Mouse (Mus musculus) heart, embryonic 10.5 days (tissue): ENCODE data around the gene Zfp78. TPM values are rescaled to one million over a fixed set of nuclear protein-coding genes. Genes with fewer than 3 reads are reported as not detected.

Experiments used
- DNase-seq: peaks from one replicate; pipeline ENCODE4 v3.0.0-alpha.2; 2017; ENCODE audit warnings: low spot score
- H3K27ac ChIP-seq: fragments of 300-500 bp; sonication (generic); 2 replicates; pipeline ENCODE4 v1.5.1; 2016; ENCODE audit warnings: mild to moderate bottlenecking
- H3K27me3 ChIP-seq: fragments of 300-500 bp; sonication (generic); 2 replicates; pipeline ENCODE4 v1.6.1; 2016; ENCODE audit warnings: mild to moderate bottlenecking; ENCODE audit not compliant: poor library complexity, insufficient read depth, severe bottlenecking
- H3K36me3 ChIP-seq: fragments of 300-500 bp; sonication (generic); 2 replicates; pipeline ENCODE4 v1.6.1; 2016; ENCODE audit warnings: mild to moderate bottlenecking, moderate library complexity
- H3K4me1 ChIP-seq: fragments of 300-500 bp; sonication (generic); 2 replicates; pipeline ENCODE4 v1.6.1; 2016; ENCODE audit warnings: mild to moderate bottlenecking
- H3K4me3 ChIP-seq: fragments of 300-500 bp; sonication (generic); 2 replicates; pipeline ENCODE4 v1.5.1; 2016; ENCODE audit warnings: mild to moderate bottlenecking, moderate library complexity
- H3K9me3 ChIP-seq: fragments of 300-500 bp; sonication (generic); 2 replicates; pipeline ENCODE4 v1.6.1; 2016; ENCODE audit warnings: mild to moderate bottlenecking, moderate library complexity
- WGBS: fragments of 180-500 bp; shearing (Covaris S2); methylation state at CpG from one replicate; pipeline ENCODE4 v1.1.7; 2016; 5-methylcytosine and 5-hydroxymethylcytosine counted together
- polyA plus RNA-seq: library from polyadenylated mRNA; unstranded; fragments of >200 nt; fragmentation: Nextera tagmentation; extraction: Ambion mirVana; gene quantifications from 2 replicates; pipeline ENCODE4 v1.2.1, GENCODE M21; 2016

Gene Zfp78
- polyA plus RNA-seq, result 0.83 and 1.3 TPM in 2 replicates

DNA sequence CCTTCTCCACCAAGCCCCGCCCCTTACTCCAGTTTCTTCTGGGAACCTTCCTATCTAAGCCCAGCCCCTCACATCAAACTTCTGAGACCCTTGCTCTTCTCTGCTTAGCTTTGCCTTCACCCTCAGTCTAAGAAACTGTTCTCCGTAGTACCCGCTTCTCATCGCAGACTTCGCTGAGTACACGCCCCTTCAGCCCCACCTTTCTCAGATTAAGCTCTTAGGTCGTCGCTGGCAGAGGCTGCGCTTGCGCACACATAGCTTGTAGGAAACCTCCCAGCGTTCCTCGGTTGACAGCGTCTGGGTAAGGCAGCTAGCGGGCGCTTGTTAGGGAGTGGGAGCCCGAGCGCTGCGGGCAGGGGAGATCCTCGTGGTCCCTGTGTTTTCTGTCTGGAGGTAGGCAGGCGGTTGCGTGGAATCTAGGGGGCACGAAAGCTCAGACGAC lies at the start of gene Zfp78:
TSS of gene Zfp78 (plus strand) at position 234 of the 442 bp plus-strand sequence.
- peak within 1 kb of the TSS; percentile 85 for H3K27ac ChIP-seq
- peak within 1 kb of the TSS; percentile 69 for H3K4me3 ChIP-seq
- H3K36me3 ChIP-seq, result no peaks in the 10 kb centered on the region
- H3K9me3 ChIP-seq, result no peaks in the 10 kb centered on the region
- peak; percentile 96 for DNase-seq
- 0% methylated on average over 23 of the region's 23 CpGs for WGBS
- peaks cover 4% of the 10 kb centered on the region; the same call in 1 of the 2 replicates for H3K4me1 ChIP-seq
- no peaks in the 10 kb centered on the region for H3K27me3 ChIP-seq

DNA sequence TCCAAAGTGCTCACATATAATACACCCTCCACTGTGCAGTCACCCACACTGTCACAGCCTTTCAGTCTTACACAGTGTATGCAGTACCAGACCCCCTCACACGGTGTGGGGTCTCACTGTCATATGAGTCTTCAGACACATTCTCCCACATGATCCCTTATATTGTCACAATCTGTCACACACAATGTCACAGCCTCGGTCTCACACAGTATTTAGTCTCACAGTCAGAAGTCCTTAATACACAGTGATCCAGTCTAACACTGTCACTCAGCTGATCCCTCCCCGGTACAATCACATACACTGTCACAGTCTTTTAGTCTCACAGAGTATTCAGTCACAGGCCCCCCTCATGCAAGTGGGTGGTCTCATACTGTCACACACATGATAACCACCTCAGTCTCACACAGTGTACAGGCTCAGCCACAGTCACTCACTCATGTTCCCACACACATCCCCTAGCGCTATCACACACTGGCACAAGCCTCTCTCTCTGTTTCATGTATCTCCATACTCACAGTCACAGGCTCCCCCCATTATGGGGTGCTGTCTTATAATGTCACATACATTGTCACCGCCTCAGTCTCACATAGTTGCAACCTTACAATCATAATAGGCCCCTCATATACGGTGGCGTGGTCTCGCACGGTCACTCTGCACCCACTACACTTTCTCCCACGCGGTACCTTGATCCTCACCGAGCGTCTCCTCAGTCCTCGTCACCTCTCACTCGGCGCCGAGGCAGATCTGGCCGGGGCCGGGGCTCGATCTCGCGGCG lies 32.4 kb upstream of the Zfp78 start:
- Histone ChIP-seq H3K27ac (peak overlapping the region; percentile 90), H3K27me3 (no peaks in the 10 kb centered on the region), H3K36me3 (peaks cover 4% of the 10 kb centered on the region; the same call in 1 of the 2 replicates), H3K9me3 (no peaks in the 10 kb centered on the region), H3K4me3 (peak overlapping the region; percentile 67), H3K4me1 (peaks cover 10% of the 10 kb centered on the region; the same call in 1 of the 2 replicates)
- WGBS, result 18% methylated on average over 23 of the region's 23 CpGs
- no peak for DNase-seq

GRCm38 (mm10) chr7:6331233-6331956 lies 31.7 kb upstream of the Zfp78 start, which contains the start of gene Zfp583:
Zfp583 (minus strand) TSS chr7:6331285.
- Histone ChIP-seq H3K9me3 (no peaks in the 10 kb centered on the region), H3K36me3 (peaks cover 4% of the 10 kb centered on the region; the same call in 1 of the 2 replicates), H3K27ac (peak within 1 kb of the TSS; percentile 90), H3K27me3 (no peaks in the 10 kb centered on the region), H3K4me3 (peak within 1 kb of the TSS; percentile 67), H3K4me1 (peaks cover 10% of the 10 kb centered on the region; the same call in 1 of the 2 replicates)
- WGBS, result 5% methylated on average over 31 of the region's 31 CpGs
- DNase-seq, result peak; percentile 91

- Histone ChIP-seq H3K4me1 (no peaks in the 10 kb centered on the region), H3K9me3 (no peaks in the 10 kb centered on the region), H3K27me3 (no peaks in the 10 kb centered on the region), H3K4me3 (no peak overlapping the region), H3K27ac (no peak overlapping the region), H3K36me3 (no peaks in the 10 kb centered on the region)
- DNase-seq, result no peak
- WGBS, result 71% methylated on average over 5 of the region's 5 CpGs
Measured at GRCm38 (mm10) chr7:6339865-6340264, 23.2 kb upstream of the Zfp78 start.

DNA sequence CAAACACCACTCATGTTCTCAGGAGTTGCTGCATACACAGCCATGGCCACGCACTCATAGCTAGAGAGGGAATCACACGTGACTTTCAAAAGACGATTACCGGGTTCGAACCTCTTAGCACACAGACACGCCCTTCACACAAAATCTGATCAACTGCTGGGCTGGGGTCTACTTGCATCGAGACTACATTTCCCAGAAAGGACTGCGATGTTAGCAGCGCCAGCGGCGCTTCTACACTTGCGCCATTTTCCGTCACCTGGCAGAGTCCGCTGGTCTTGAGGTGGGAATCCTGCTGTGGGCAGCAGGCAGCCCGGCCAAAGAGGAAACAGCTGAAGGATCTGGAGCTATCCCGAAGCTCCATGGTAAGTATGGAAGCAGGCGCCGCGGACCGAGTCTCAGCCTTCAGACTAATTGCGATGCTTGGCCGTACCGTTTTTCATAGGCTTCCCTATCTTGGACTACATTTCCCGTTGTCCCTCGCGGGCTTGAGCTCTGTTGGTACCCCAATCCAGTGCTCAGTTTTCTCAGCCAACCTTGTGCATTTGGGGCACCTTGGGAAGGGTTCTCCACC lies 19.5 kb upstream of the Zfp78 start, which contains the start of gene Gm3854:
TSS of gene Gm3854 (plus strand) at position 259 of the 571 bp plus-strand sequence.
- H3K9me3 ChIP-seq, result no peaks in the 10 kb centered on the region
- no peaks in the 10 kb centered on the region for H3K4me1 ChIP-seq
- no peaks in the 10 kb centered on the region for H3K27me3 ChIP-seq
- peak within 1 kb of the TSS; percentile 77 for H3K4me3 ChIP-seq
- peak; percentile 92 for DNase-seq
- under 1% methylated on average over 26 of the region's 26 CpGs for WGBS
- H3K36me3 ChIP-seq, result no peaks in the 10 kb centered on the region
- peak within 1 kb of the TSS; percentile 89 for H3K27ac ChIP-seq

DNA sequence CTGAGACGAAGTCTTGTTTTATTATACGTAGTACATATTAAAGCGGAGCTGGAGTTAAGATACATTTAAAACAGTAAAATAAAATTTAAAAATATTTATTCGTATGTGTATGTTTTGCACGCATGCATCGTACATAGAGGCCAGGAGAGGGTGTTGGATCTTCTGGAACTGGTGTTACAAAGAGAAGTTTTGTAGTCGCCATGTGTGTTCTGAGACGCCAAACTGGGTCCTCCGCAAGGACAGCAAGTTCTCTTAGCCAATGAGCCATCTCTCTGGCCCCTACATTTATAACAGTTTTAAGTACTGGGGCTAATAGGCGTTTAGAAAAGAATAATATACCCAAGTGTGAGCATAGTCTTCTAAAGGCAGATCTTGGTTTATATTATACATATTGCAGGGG lies 19.0 kb upstream of the Zfp78 start:
- Histone ChIP-seq H3K9me3 (no peaks in the 10 kb centered on the region), H3K36me3 (no peaks in the 10 kb centered on the region), H3K27ac (peak overlapping the region; percentile 89; the same call in 1 of the 2 replicates), H3K4me1 (no peaks in the 10 kb centered on the region), H3K4me3 (peak overlapping the region; percentile 77), H3K27me3 (no peaks in the 10 kb centered on the region)
- 32% methylated on average over 10 of the region's 10 CpGs for WGBS
- peak; percentile 28 for DNase-seq

DNA sequence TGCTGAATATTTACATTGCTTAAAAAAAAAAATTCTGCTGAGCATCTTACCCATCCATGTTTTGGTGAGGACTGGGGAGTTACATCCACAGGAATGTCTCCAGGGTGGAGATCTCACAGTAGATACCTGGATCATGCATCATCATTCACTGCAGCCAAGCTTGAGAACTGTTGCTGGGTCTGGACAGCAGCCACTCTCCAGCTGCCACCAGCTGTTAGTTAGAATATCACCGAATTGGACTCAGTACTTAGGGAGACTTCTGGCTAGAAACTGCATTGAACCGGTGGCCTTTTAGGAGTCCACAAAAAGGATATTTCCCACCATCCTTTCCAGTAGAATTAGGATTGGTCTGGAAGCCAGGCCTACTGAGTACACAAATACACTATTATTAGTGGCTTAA lies 5.0 kb upstream of the Zfp78 start:
- no peak overlapping the region for H3K27ac ChIP-seq
- H3K36me3 ChIP-seq, result peaks cover 14% of the 10 kb centered on the region; the same call in 1 of the 2 replicates
- H3K9me3 ChIP-seq, result no peaks in the 10 kb centered on the region
- WGBS, result 63% methylated on average over 2 of the region's 2 CpGs
- H3K4me1 ChIP-seq, result no peaks in the 10 kb centered on the region; the same call in 1 of the 2 replicates
- H3K4me3 ChIP-seq, result no peak overlapping the region
- no peak for DNase-seq
- no peaks in the 10 kb centered on the region for H3K27me3 ChIP-seq

DNA sequence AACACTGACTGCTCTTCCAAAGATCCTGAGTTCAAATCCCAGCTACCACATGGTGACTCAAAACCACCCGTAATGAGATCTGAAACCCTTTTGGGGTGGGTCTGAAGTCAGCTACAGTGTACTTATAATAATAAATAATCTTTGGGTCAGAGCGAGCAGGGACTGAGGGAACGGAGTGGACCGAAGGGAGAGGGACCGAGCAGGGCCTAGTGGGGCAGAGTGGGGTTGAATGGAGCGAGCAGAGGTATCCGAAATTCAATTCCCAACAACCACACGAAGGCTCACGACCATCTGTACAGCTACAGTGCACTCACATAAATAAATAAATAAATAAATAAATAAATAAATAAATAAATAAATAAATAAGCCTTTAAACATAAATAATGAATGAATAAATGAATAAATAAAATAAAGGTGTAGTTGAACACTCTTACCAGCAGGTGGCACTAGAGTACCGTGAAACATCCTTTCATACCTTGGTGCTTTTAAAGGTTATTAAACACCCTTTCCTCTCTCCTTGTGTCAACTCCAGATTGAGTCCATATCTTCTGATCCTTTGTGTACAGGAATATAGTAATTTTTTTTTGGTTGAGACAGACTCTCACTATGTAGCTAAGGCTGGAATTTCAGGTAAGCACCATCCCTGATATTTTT lies 4.0 kb upstream of the Zfp78 start:
- peak; percentile 67 for DNase-seq
- Histone ChIP-seq H3K4me1 (peaks cover 4% of the 10 kb centered on the region; the same call in 1 of the 2 replicates), H3K4me3 (no peak overlapping the region), H3K36me3 (peaks cover 7% of the 10 kb centered on the region; the same call in 1 of the 2 replicates), H3K9me3 (no peaks in the 10 kb centered on the region), H3K27me3 (no peaks in the 10 kb centered on the region), H3K27ac (no peak overlapping the region)
- 55% methylated on average over 10 of the region's 10 CpGs for WGBS

DNA sequence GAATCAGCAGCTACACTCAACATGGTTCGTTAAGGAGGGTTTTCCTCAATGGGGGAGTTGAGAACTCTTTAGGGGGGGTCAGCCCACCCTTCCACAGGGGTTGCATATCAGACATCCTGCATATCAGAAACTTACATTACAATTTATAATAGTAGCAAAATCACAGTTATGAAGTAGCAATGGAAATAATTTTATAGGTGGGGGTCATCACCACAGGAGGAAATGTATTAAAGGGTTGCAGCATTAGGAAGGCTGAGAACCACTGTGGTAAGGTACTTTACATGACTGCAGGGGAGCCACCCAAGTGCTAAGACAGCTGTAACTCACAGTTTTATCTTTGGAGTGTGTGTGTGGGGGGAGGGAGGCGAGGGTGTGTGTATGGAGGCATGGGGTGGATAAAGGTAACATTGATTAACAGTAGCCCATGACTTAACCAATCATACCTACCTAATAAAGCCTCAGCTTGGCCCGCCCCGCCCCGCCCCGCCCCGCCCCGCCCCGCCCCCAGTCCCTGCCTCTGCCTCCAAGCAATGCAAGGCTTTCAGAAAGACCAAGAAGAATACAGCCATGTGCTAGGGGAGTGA lies 2.5 kb upstream of the Zfp78 start:
- H3K27ac ChIP-seq, result no peak overlapping the region
- no peak for DNase-seq
- WGBS, result 12% methylated on average over 9 of the region's 9 CpGs
- H3K4me1 ChIP-seq, result peaks cover 4% of the 10 kb centered on the region; the same call in 1 of the 2 replicates
- H3K9me3 ChIP-seq, result no peaks in the 10 kb centered on the region
- H3K4me3 ChIP-seq, result no peak overlapping the region
- H3K27me3 ChIP-seq, result no peaks in the 10 kb centered on the region
- H3K36me3 ChIP-seq, result no peaks in the 10 kb centered on the region

- Histone ChIP-seq H3K4me3 (peak overlapping the region; percentile 69), H3K27me3 (no peaks in the 10 kb centered on the region), H3K27ac (peak overlapping the region; percentile 85), H3K4me1 (peaks cover 4% of the 10 kb centered on the region; the same call in 1 of the 2 replicates), H3K9me3 (no peaks in the 10 kb centered on the region), H3K36me3 (no peaks in the 10 kb centered on the region)
- no peak for DNase-seq
- WGBS, result 25% methylated on average over 7 of the region's 7 CpGs
Measured at GRCm38 (mm10) chr7:6361756-6362155, 1.3 kb upstream of the Zfp78 start.

- DNase-seq, result peak; percentile 100
- Histone ChIP-seq H3K9me3 (no peaks in the 10 kb centered on the region), H3K4me1 (peaks cover 4% of the 10 kb centered on the region; the same call in 1 of the 2 replicates), H3K36me3 (no peaks in the 10 kb centered on the region), H3K27me3 (no peaks in the 10 kb centered on the region), H3K4me3 (peak overlapping the region; percentile 69), H3K27ac (peak overlapping the region; percentile 85)
- under 1% methylated on average over 38 of the region's 38 CpGs for WGBS
Measured at GRCm38 (mm10) chr7:6362268-6363046, 623 bp upstream of the Zfp78 start.
